Mouse (Mus musculus): ENCODE measurements around the gene Nxt1. TPM values are rescaled to one million over a fixed set of nuclear protein-coding genes. Genes with fewer than 3 reads are reported as not detected.

The Nxt1 gene
- 50.5 and 61.3 TPM in 2 replicates for polyA plus RNA-seq (2015; fragmentation: Nextera tagmentation; extraction: Ambion mirVana)

- peak within 1 kb of the TSS; percentile 86 for H3K9ac ChIP-seq (ENCODE audit: low read length)
- ATAC-seq (replicated peaks; ENCODE audit: extremely low read depth, insufficient read depth, low FRiP score), result peak; percentile 100
- under 1% methylated on average over 58 of the region's 58 CpGs for WGBS
- peak within 1 kb of the TSS; percentile 84 for H3K27ac ChIP-seq (ENCODE audit: low read length)
- H3K4me2 ChIP-seq (ENCODE audit: low read depth, low read length), result peak within 1 kb of the TSS; percentile 97
- H3K4me3 ChIP-seq (ENCODE audit: low read length), result peak within 1 kb of the TSS; percentile 82
- no peaks in the 10 kb centered on the region for H3K27me3 ChIP-seq (ENCODE audit: control insufficient read depth, insufficient read depth, low read length)
- H3K9me3 ChIP-seq (replicated peaks; ENCODE audit: control insufficient read depth, low read length), result no peaks in the 10 kb centered on the region
- H3K4me1 ChIP-seq (ENCODE audit: control insufficient read depth, insufficient read depth, low read length), result peaks cover 16% of the 10 kb centered on the region
- H3K36me3 ChIP-seq (ENCODE audit: control insufficient read depth, insufficient read depth), result peaks cover 16% of the 10 kb centered on the region
These were observed at the start of gene Nxt1 for GRCm38 (mm10) chr2:148672199-148673096. Gene Nxt1, plus strand, starts transcription at chr2:148672601.

- H3K27ac ChIP-seq (ENCODE audit: low read length), result no peak overlapping the region
- no peaks in the 10 kb centered on the region for H3K27me3 ChIP-seq (ENCODE audit: control insufficient read depth, insufficient read depth, low read length)
- H3K4me1 ChIP-seq (ENCODE audit: control insufficient read depth, insufficient read depth, low read length), result no peaks in the 10 kb centered on the region
- no peaks in the 10 kb centered on the region for H3K9me3 ChIP-seq (replicated peaks; ENCODE audit: control insufficient read depth, low read length)
- H3K36me3 ChIP-seq (ENCODE audit: control insufficient read depth, insufficient read depth), result no peaks in the 10 kb centered on the region
- no peak overlapping the region for H3K4me2 ChIP-seq (ENCODE audit: low read depth, low read length)
- ATAC-seq (replicated peaks; ENCODE audit: extremely low read depth, insufficient read depth, low FRiP score), result no peak
- WGBS, result 84% methylated on average over 2 of the region's 2 CpGs
- no peak overlapping the region for H3K9ac ChIP-seq (ENCODE audit: low read length)
- H3K4me3 ChIP-seq (ENCODE audit: low read length), result no peak overlapping the region
These were observed 49.3 kb upstream of the Nxt1 start for GRCm38 (mm10) chr2:148623067-148623466.

GRCm38 (mm10) chr2:148624484-148624883, 47.9 kb upstream of the Nxt1 start:
- Histone ChIP-seq H3K9me3 (replicated peaks; ENCODE audit: control insufficient read depth, low read length) (no peaks in the 10 kb centered on the region), H3K27me3 (ENCODE audit: control insufficient read depth, insufficient read depth, low read length) (no peaks in the 10 kb centered on the region), H3K27ac (ENCODE audit: low read length) (no peak overlapping the region), H3K4me1 (ENCODE audit: control insufficient read depth, insufficient read depth, low read length) (no peaks in the 10 kb centered on the region), H3K36me3 (ENCODE audit: control insufficient read depth, insufficient read depth) (no peaks in the 10 kb centered on the region), H3K4me3 (ENCODE audit: low read length) (no peak overlapping the region), H3K9ac (ENCODE audit: low read length) (no peak overlapping the region), H3K4me2 (ENCODE audit: low read depth, low read length) (no peak overlapping the region)
- 82% methylated on average over 3 of the region's 3 CpGs for WGBS
- ATAC-seq (replicated peaks; ENCODE audit: extremely low read depth, insufficient read depth, low FRiP score), result no peak

GRCm38 (mm10) chr2:148627011-148627471, 45.4 kb upstream of the Nxt1 start:
- no peaks in the 10 kb centered on the region for H3K36me3 ChIP-seq (ENCODE audit: control insufficient read depth, insufficient read depth)
- 0 out of 2 replicates have a peak overlapping the region, but pooled peaks have one; percentile 51 for H3K27ac ChIP-seq (ENCODE audit: low read length)
- WGBS, result 55% methylated on average over 3 of the region's 3 CpGs
- no peaks in the 10 kb centered on the region for H3K27me3 ChIP-seq (ENCODE audit: control insufficient read depth, insufficient read depth, low read length)
- H3K4me3 ChIP-seq (ENCODE audit: low read length), result no peak overlapping the region
- H3K9me3 ChIP-seq (replicated peaks; ENCODE audit: control insufficient read depth, low read length), result no peaks in the 10 kb centered on the region
- H3K4me1 ChIP-seq (ENCODE audit: control insufficient read depth, insufficient read depth, low read length), result no peaks in the 10 kb centered on the region
- peak; percentile 38; the same call in 1 of the 2 replicates for ATAC-seq (replicated peaks; ENCODE audit: extremely low read depth, insufficient read depth, low FRiP score)
- no peak overlapping the region for H3K9ac ChIP-seq (ENCODE audit: low read length)
- no peak overlapping the region for H3K4me2 ChIP-seq (ENCODE audit: low read depth, low read length)

- Histone ChIP-seq H3K9ac (ENCODE audit: low read length) (no peak overlapping the region), H3K4me1 (ENCODE audit: control insufficient read depth, insufficient read depth, low read length) (no peaks in the 10 kb centered on the region), H3K27me3 (ENCODE audit: control insufficient read depth, insufficient read depth, low read length) (no peaks in the 10 kb centered on the region), H3K36me3 (ENCODE audit: control insufficient read depth, insufficient read depth) (no peaks in the 10 kb centered on the region), H3K4me2 (ENCODE audit: low read depth, low read length) (no peak overlapping the region), H3K27ac (ENCODE audit: low read length) (no peak overlapping the region), H3K4me3 (ENCODE audit: low read length) (no peak overlapping the region), H3K9me3 (replicated peaks; ENCODE audit: control insufficient read depth, low read length) (no peaks in the 10 kb centered on the region)
- no peak for ATAC-seq (replicated peaks; ENCODE audit: extremely low read depth, insufficient read depth, low FRiP score)
- 75% methylated on average over 2 of the region's 2 CpGs for WGBS
These were observed 41.4 kb upstream of the Nxt1 start for GRCm38 (mm10) chr2:148631011-148631410.

- no peak overlapping the region for H3K9ac ChIP-seq (ENCODE audit: low read length)
- WGBS, result 91% methylated on average over 3 of the region's 3 CpGs
These were observed 40.8 kb upstream of the Nxt1 start for GRCm38 (mm10) chr2:148631602-148632001.

GRCm38 (mm10) chr2:148634466-148634865, 37.9 kb upstream of the Nxt1 start:
- Histone ChIP-seq H3K4me1 (ENCODE audit: control insufficient read depth, insufficient read depth, low read length) (no peaks in the 10 kb centered on the region), H3K4me3 (ENCODE audit: low read length) (no peak overlapping the region), H3K36me3 (ENCODE audit: control insufficient read depth, insufficient read depth) (no peaks in the 10 kb centered on the region), H3K9me3 (replicated peaks; ENCODE audit: control insufficient read depth, low read length) (no peaks in the 10 kb centered on the region), H3K4me2 (ENCODE audit: low read depth, low read length) (no peak overlapping the region), H3K9ac (ENCODE audit: low read length) (no peak overlapping the region), H3K27me3 (ENCODE audit: control insufficient read depth, insufficient read depth, low read length) (no peaks in the 10 kb centered on the region), H3K27ac (ENCODE audit: low read length) (no peak overlapping the region)
- no peak for ATAC-seq (replicated peaks; ENCODE audit: extremely low read depth, insufficient read depth, low FRiP score)
- 75% methylated on average over 4 of the region's 4 CpGs for WGBS

More at GRCm38 (mm10) chr2:148631602-148632001, 40.8 kb upstream of the Nxt1 start:
- Histone ChIP-seq H3K4me1 (ENCODE audit: control insufficient read depth, insufficient read depth, low read length) (no peaks in the 10 kb centered on the region), H3K9me3 (replicated peaks; ENCODE audit: control insufficient read depth, low read length) (no peaks in the 10 kb centered on the region), H3K27me3 (ENCODE audit: control insufficient read depth, insufficient read depth, low read length) (no peaks in the 10 kb centered on the region), H3K4me2 (ENCODE audit: low read depth, low read length) (no peak overlapping the region), H3K4me3 (ENCODE audit: low read length) (no peak overlapping the region), H3K36me3 (ENCODE audit: control insufficient read depth, insufficient read depth) (no peaks in the 10 kb centered on the region), H3K27ac (ENCODE audit: low read length) (no peak overlapping the region)
- ATAC-seq (replicated peaks; ENCODE audit: extremely low read depth, insufficient read depth, low FRiP score), result no peak

GRCm38 (mm10) chr2:148642610-148643370, 29.6 kb upstream of the Nxt1 start:
- Histone ChIP-seq H3K27me3 (ENCODE audit: control insufficient read depth, insufficient read depth, low read length) (no peaks in the 10 kb centered on the region), H3K4me3 (ENCODE audit: low read length) (no peak overlapping the region), H3K27ac (ENCODE audit: low read length) (no peak overlapping the region), H3K4me2 (ENCODE audit: low read depth, low read length) (no peak overlapping the region), H3K9me3 (replicated peaks; ENCODE audit: control insufficient read depth, low read length) (no peaks in the 10 kb centered on the region), H3K36me3 (ENCODE audit: control insufficient read depth, insufficient read depth) (no peaks in the 10 kb centered on the region), H3K9ac (ENCODE audit: low read length) (no peak overlapping the region), H3K4me1 (ENCODE audit: control insufficient read depth, insufficient read depth, low read length) (no peaks in the 10 kb centered on the region)
- ATAC-seq (replicated peaks; ENCODE audit: extremely low read depth, insufficient read depth, low FRiP score), result no peak
- 55% methylated on average over 1 of the region's 1 CpGs for WGBS

Measured in heart, embryonic 16.5 days (tissue).